Mouse (Mus musculus) midbrain, postnatal 0 days (tissue): ENCODE measurements at regions not wholly inside any gene's neighbourhood (a gene's known extent, or its start where the extent isn't known, plus 50 kb on each side); places are given as distances from the start of the nearest gene placed in this dataset.

Experiments used
- ATAC-seq: fragments of 200-750 bp; cut with Nextera tagmentation; 2 replicates; pipeline ENCODE4 v1.8.0; 2017; ENCODE audit warnings: moderate number of reproducible peaks, mild to moderate bottlenecking, moderate TSS enrichment, moderate library complexity; ENCODE audit not compliant: low FRiP score
- DNase-seq: peaks from one replicate; pipeline ENCODE4 v3.0.0-alpha.2; 2015; ENCODE audit warnings: low spot score
- H3K27ac ChIP-seq: fragments of 300-500 bp; sonication (generic); 2 replicates; pipeline ENCODE4 v1.5.1; 2014; ENCODE audit warnings: low read depth, mild to moderate bottlenecking, low read length, mixed read lengths
- H3K27me3 ChIP-seq: fragments of 300-500 bp; sonication (generic); 2 replicates; pipeline ENCODE4 v1.6.1; 2014; ENCODE audit warnings: low read length, control low read depth, mixed read lengths; ENCODE audit not compliant: insufficient read depth
- H3K36me3 ChIP-seq: fragments of 300-500 bp; sonication (generic); 2 replicates; pipeline ENCODE4 v1.6.1; 2014; ENCODE audit warnings: low read length, control low read depth, mixed read lengths; ENCODE audit not compliant: insufficient read depth
- H3K4me1 ChIP-seq: fragments of 300-500 bp; sonication (generic); 2 replicates; pipeline ENCODE4 v1.6.1; 2014; ENCODE audit warnings: mild to moderate bottlenecking, control low read depth, antibody characterized with exemption, low read length, mixed read lengths; ENCODE audit not compliant: insufficient read depth
- H3K4me2 ChIP-seq: fragments of 300-500 bp; sonication (generic); 2 replicates; pipeline ENCODE4 v1.6.1; 2014; ENCODE audit warnings: low read depth, mild to moderate bottlenecking, low read length, mixed read lengths; ENCODE audit not compliant: poor library complexity, severe bottlenecking
- H3K4me3 ChIP-seq: fragments of 300-500 bp; sonication (generic); 2 replicates; pipeline ENCODE4 v1.5.1; 2014; ENCODE audit warnings: low read depth, mild to moderate bottlenecking, low read length, moderate library complexity
- H3K9ac ChIP-seq: fragments of 300-500 bp; sonication (generic); replicated peaks from 2 replicates; pipeline ENCODE4 v1.6.1; 2014; ENCODE audit warnings: mild to moderate bottlenecking, low read length, moderate library complexity, mixed read lengths; ENCODE audit not compliant: poor library complexity, severe bottlenecking
- H3K9me3 ChIP-seq: fragments of 300-500 bp; sonication (generic); 2 replicates; pipeline ENCODE4 v1.6.1; 2016; ENCODE audit warnings: low read length, control low read depth
- CTCF ChIP-seq: IDR thresholded peaks from 2 replicates; pipeline ENCODE4 v1.5.1; 2016; ENCODE audit warnings: antibody characterized with exemption, mild to moderate bottlenecking
- WGBS: fragments of 180-500 bp; shearing (Covaris S2); extraction: QIAGEN DNeasy Blood & Tissue Kit; methylation state at CpG from one replicate; pipeline ENCODE4 v1.1.7; 2014; 5-methylcytosine and 5-hydroxymethylcytosine counted together

GRCm38 (mm10) chr8:116837991-116838390 is 83.3 kb downstream of the Cmc2 start:
- peak; percentile 36 for DNase-seq
- Histone ChIP-seq H3K4me2 (no peak overlapping the region), H3K9ac (no peak overlapping the region), H3K36me3 (no peaks in the 10 kb centered on the region), H3K4me1 (no peaks in the 10 kb centered on the region), H3K27ac (0 out of 2 replicates have a peak overlapping the region, but pooled peaks have one; percentile 43), H3K27me3 (no peaks in the 10 kb centered on the region), H3K4me3 (no peak overlapping the region), H3K9me3 (no peaks in the 10 kb centered on the region)
- TF ChIP-seq CTCF: no peak
- ATAC-seq: no peak
- WGBS: 27% methylated on average over 2 of the region's 2 CpGs

- peak; percentile 9 for DNase-seq
- WGBS: 90% methylated on average over 2 of the region's 2 CpGs
- ATAC-seq: no peak
Observed at GRCm38 (mm10) chr8:116832181-116832580, 89.1 kb downstream of the Cmc2 start.

GRCm38 (mm10) chr8:116829631-116830030 is 91.6 kb downstream of the Cmc2 start:
- no peaks in the 10 kb centered on the region for H3K4me1 ChIP-seq
- H3K36me3 ChIP-seq: no peaks in the 10 kb centered on the region
- H3K27ac ChIP-seq: no peak overlapping the region
- ATAC-seq: no peak
- 76% methylated on average over 3 of the region's 3 CpGs for WGBS
- H3K9me3 ChIP-seq: no peaks in the 10 kb centered on the region
- H3K4me3 ChIP-seq: no peak overlapping the region
- no peaks in the 10 kb centered on the region for H3K27me3 ChIP-seq
- no peak overlapping the region for H3K9ac ChIP-seq
- no peak for TF ChIP-seq CTCF
- no peak overlapping the region for H3K4me2 ChIP-seq
- no peak for DNase-seq

More at GRCm38 (mm10) chr8:116832181-116832580, 89.1 kb downstream of the Cmc2 start:
- Histone ChIP-seq H3K4me3 (no peak overlapping the region), H3K27ac (no peak overlapping the region), H3K36me3 (no peaks in the 10 kb centered on the region), H3K4me1 (no peaks in the 10 kb centered on the region), H3K9ac (no peak overlapping the region), H3K4me2 (no peak overlapping the region), H3K9me3 (no peaks in the 10 kb centered on the region), H3K27me3 (no peaks in the 10 kb centered on the region)
- no peak for TF ChIP-seq CTCF

- ATAC-seq (no peak), DNase-seq (no peak)
- H3K36me3 ChIP-seq: no peaks in the 10 kb centered on the region
- H3K27me3 ChIP-seq: no peaks in the 10 kb centered on the region
- no peaks in the 10 kb centered on the region for H3K9me3 ChIP-seq
- H3K4me3 ChIP-seq: no peak overlapping the region
- no peak overlapping the region for H3K9ac ChIP-seq
- no peak for TF ChIP-seq CTCF
- WGBS: 89% methylated on average over 8 of the region's 8 CpGs
- no peak overlapping the region for H3K4me2 ChIP-seq
- no peaks in the 10 kb centered on the region for H3K4me1 ChIP-seq
- no peak overlapping the region for H3K27ac ChIP-seq
Observed at GRCm38 (mm10) chr8:116828220-116828619, 93.0 kb downstream of the Cmc2 start.

GRCm38 (mm10) chr8:116827141-116827540 is 94.1 kb downstream of the Cmc2 start:
- H3K4me3 ChIP-seq: no peak overlapping the region
- H3K27me3 ChIP-seq: no peaks in the 10 kb centered on the region
- H3K36me3 ChIP-seq: no peaks in the 10 kb centered on the region
- no peak for TF ChIP-seq CTCF
- no peak overlapping the region for H3K27ac ChIP-seq
- no peaks in the 10 kb centered on the region for H3K4me1 ChIP-seq
- ATAC-seq (no peak), DNase-seq (no peak)
- WGBS: 97% methylated on average over 13 of the region's 13 CpGs
- no peaks in the 10 kb centered on the region; the same call in 1 of the 2 replicates for H3K9me3 ChIP-seq
- no peak overlapping the region for H3K4me2 ChIP-seq
- no peak overlapping the region for H3K9ac ChIP-seq

GRCm38 (mm10) chr8:116814118-116814851 is 81.5 kb upstream of the Cdyl2 start:
- H3K27me3 ChIP-seq: no peaks in the 10 kb centered on the region
- DNase-seq: peak; percentile 50
- no peak for TF ChIP-seq CTCF
- H3K4me1 ChIP-seq: no peaks in the 10 kb centered on the region
- H3K4me2 ChIP-seq: no peak overlapping the region
- H3K36me3 ChIP-seq: no peaks in the 10 kb centered on the region
- H3K9ac ChIP-seq: no peak overlapping the region
- no peaks in the 10 kb centered on the region for H3K9me3 ChIP-seq
- 49% methylated on average over 10 of the region's 10 CpGs for WGBS
- H3K4me3 ChIP-seq: no peak overlapping the region
- ATAC-seq: no peak
- H3K27ac ChIP-seq: no peak overlapping the region
